Mouse (Mus musculus) thymus, adult 2 months (tissue): Measurements from ENCODE around the gene Cltb.
"Not testable (repeated sequence)": the region's sequence is repeated elsewhere in the genome, so short reads cannot be mapped to it uniquely, and the experiment has no call there.

Experiments
- CTCF ChIP-seq: fragments of 200-500 bp; IDR thresholded peaks from 2 replicates; pipeline ENCODE4 v1.5.1; 2012; ENCODE audit warnings: mild to moderate bottlenecking, control low read depth, low read length, moderate library complexity, borderline replicate concordance; ENCODE audit not compliant: control insufficient read depth, poor library complexity, insufficient read depth; ENCODE audit errors: extremely low read depth
- POLR2A ChIP-seq: fragments of 200-500 bp; IDR thresholded peaks from 2 replicates; pipeline ENCODE4 v1.6.1; 2012; ENCODE audit warnings: mild to moderate bottlenecking, low read length, control low read depth, moderate library complexity; ENCODE audit not compliant: control insufficient read depth, poor library complexity, insufficient read depth; ENCODE audit errors: extremely low read depth

- not testable (repeated sequence) for TF ChIP-seq CTCF, POLR2A
These were observed 2.0 kb upstream of the Cltb start for GRCm38 (mm10) chr13:54613141-54613540.
